Mouse (Mus musculus) megakaryocyte, adult 5-6 weeks (primary cell): Measurements from ENCODE around the gene Brinp2. TPM values are rescaled to one million over a fixed set of nuclear protein-coding genes. Genes with fewer than 3 reads are reported as not detected.

Experiments used
- ATAC-seq: 2 replicates; pipeline ENCODE4 v1.8.0; 2016; ENCODE audit warnings: mild to moderate bottlenecking, inconsistent platforms; ENCODE audit not compliant: poor library complexity, severe bottlenecking
- total RNA-seq, 2 experiments: library from RNA; stranded (forward) in 1 of 2; stranded (reverse) in 1 of 2; fragments of 153-499, 151-499 nt in 1 of 2; fragments of 221-1000, 200-1000 nt in 1 of 2; gene quantifications; 2 replicates each; pipeline versions ENCODE4 v1.2.3 to v1.2.4; 2015 to 2017

Gene Brinp2
- not detected in 2 replicates for total RNA-seq (2015)
- total RNA-seq (2017): not detected in 2 replicates

- no peak for ATAC-seq
These were observed at the start of gene Brinp2 for GRCm38 (mm10) chr1:158356051-158356461. Gene Brinp2, minus strand, starts transcription at chr1:158356326.

- no peak for ATAC-seq
These were observed 44.8 kb upstream of the Brinp2 start for GRCm38 (mm10) chr1:158400898-158401297.

- ATAC-seq: no peak
These were observed 40.9 kb upstream of the Brinp2 start for GRCm38 (mm10) chr1:158397058-158397457.

GRCm38 (mm10) chr1:158390693-158391092 lies 34.6 kb upstream of the Brinp2 start:
- ATAC-seq: no peak

GRCm38 (mm10) chr1:158388995-158389394 lies 32.9 kb upstream of the Brinp2 start:
- no peak for ATAC-seq

- ATAC-seq: no peak
These were observed 30.7 kb upstream of the Brinp2 start for GRCm38 (mm10) chr1:158386781-158387180.

- no peak for ATAC-seq
These were observed 29.2 kb upstream of the Brinp2 start for GRCm38 (mm10) chr1:158385311-158385710.

GRCm38 (mm10) chr1:158383210-158383609 lies 27.1 kb upstream of the Brinp2 start:
- ATAC-seq: no peak

GRCm38 (mm10) chr1:158382277-158382676 lies 26.2 kb upstream of the Brinp2 start:
- no peak for ATAC-seq

GRCm38 (mm10) chr1:158364461-158364860 lies 8.3 kb upstream of the Brinp2 start:
- no peak for ATAC-seq

- ATAC-seq: no peak
These were observed 6.4 kb upstream of the Brinp2 start for GRCm38 (mm10) chr1:158362292-158363101.

GRCm38 (mm10) chr1:158361964-158362291 lies 5.8 kb upstream of the Brinp2 start, which contains the start of gene Astn1:
Gene Astn1, plus strand, starts transcription at chr1:158362273.
- no peak for ATAC-seq

- ATAC-seq: no peak
These were observed 712 bp downstream of the Brinp2 start for GRCm38 (mm10) chr1:158355177-158356050.

- ATAC-seq: no peak
These were observed 2.3 kb downstream of the Brinp2 start for GRCm38 (mm10) chr1:158353656-158354371.

GRCm38 (mm10) chr1:158343243-158343714 lies 12.8 kb downstream of the Brinp2 start:
- ATAC-seq: no peak

- no peak for ATAC-seq
These were observed 27.3 kb downstream of the Brinp2 start for GRCm38 (mm10) chr1:158328839-158329238.

- ATAC-seq: no peak
These were observed 28.0 kb downstream of the Brinp2 start for GRCm38 (mm10) chr1:158328126-158328525.

GRCm38 (mm10) chr1:158323325-158323724 lies 32.8 kb downstream of the Brinp2 start:
- no peak for ATAC-seq

- no peak for ATAC-seq
These were observed 45.5 kb downstream of the Brinp2 start for GRCm38 (mm10) chr1:158310426-158311156.

- no peak for ATAC-seq
These were observed 59.1 kb downstream of the Brinp2 start for GRCm38 (mm10) chr1:158297042-158297441.
